Mouse (Mus musculus) midbrain, embryonic 12.5 days (tissue): Measurements from ENCODE around the gene Alox8. TPM values are rescaled to one million over a fixed set of nuclear protein-coding genes. Genes with fewer than 3 reads are reported as not detected.
A peak's percentile ranks its signal among the peaks of the same experiment; 100 is the strongest.

Source experiments
- ATAC-seq: fragments of 200-750 bp; cut with Nextera tagmentation; 2 replicates; pipeline ENCODE4 v1.8.0; 2017; ENCODE audit warnings: low read depth, moderate TSS enrichment, moderate library complexity; ENCODE audit not compliant: low FRiP score
- H3K27ac ChIP-seq: fragments of 300-500 bp; sonication (generic); replicated peaks from 2 replicates; pipeline ENCODE4 v1.5.1; 2016; ENCODE audit warnings: mild to moderate bottlenecking
- H3K27me3 ChIP-seq: fragments of 300-500 bp; sonication (generic); 2 replicates; pipeline ENCODE4 v1.6.1; 2016; ENCODE audit warnings: mild to moderate bottlenecking
- H3K36me3 ChIP-seq: fragments of 300-500 bp; sonication (generic); 2 replicates; pipeline ENCODE4 v1.6.1; 2016
- H3K4me1 ChIP-seq: fragments of 300-500 bp; sonication (generic); 2 replicates; pipeline ENCODE4 v1.6.1; 2016
- H3K4me2 ChIP-seq: fragments of 300-500 bp; sonication (generic); replicated peaks from 2 replicates; pipeline ENCODE4 v1.6.1; 2016; ENCODE audit warnings: mild to moderate bottlenecking, moderate library complexity
- H3K4me3 ChIP-seq: fragments of 300-500 bp; sonication (generic); 2 replicates; pipeline ENCODE4 v1.5.1; 2016; ENCODE audit warnings: mild to moderate bottlenecking
- H3K9ac ChIP-seq: fragments of 300-500 bp; sonication (generic); replicated peaks from 2 replicates; pipeline ENCODE4 v1.6.1; 2016; ENCODE audit warnings: mild to moderate bottlenecking, moderate library complexity
- H3K9me3 ChIP-seq: fragments of 300-500 bp; sonication (generic); 2 replicates; pipeline ENCODE4 v1.6.1; 2016; ENCODE audit warnings: mild to moderate bottlenecking
- WGBS: fragments of 180-500 bp; shearing (Covaris S2); methylation state at CpG from one replicate; pipeline ENCODE4 v1.1.7; 2016; 5-methylcytosine and 5-hydroxymethylcytosine counted together
- polyA plus RNA-seq: library from polyadenylated mRNA; unstranded; fragments of >200 nt; fragmentation: Nextera tagmentation; extraction: Ambion mirVana; gene quantifications from 2 replicates; pipeline ENCODE4 v1.2.1, GENCODE M21; 2016

Alox8 gene
- polyA plus RNA-seq, 1 experiment from 2014 or later = 0.13 TPM

DNA sequence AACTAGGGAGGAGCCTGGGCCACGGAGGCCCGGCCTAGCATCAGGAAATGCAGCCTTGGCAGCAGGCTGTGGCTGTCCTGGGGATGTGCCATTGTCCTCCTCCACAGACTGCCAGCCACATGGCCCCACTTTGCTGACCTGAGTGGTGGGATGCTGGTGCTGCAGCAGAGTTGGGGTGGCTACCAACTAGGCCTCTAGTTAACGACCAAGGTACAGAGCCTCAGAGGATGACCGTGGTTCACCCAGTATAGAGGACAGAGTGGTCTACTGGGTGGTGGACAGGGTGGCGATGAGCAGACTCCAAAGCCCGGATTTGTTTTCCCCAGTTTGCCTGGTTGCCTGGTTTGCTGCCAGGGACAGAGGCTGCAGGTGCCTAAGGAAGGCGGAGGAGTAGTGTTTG, 22.9 kb downstream of the Alox8 start:
- ATAC-seq = no peak
- no peak overlapping the region for H3K9ac ChIP-seq
- H3K4me1 ChIP-seq = no peaks in the 10 kb centered on the region
- H3K4me3 ChIP-seq = no peak overlapping the region
- no peak overlapping the region for H3K27ac ChIP-seq
- 86% methylated on average over 7 of the region's 7 CpGs for WGBS
- peaks cover 5% of the 10 kb centered on the region; the same call in 1 of the 2 replicates for H3K27me3 ChIP-seq
- no peaks in the 10 kb centered on the region for H3K36me3 ChIP-seq
- no peaks in the 10 kb centered on the region for H3K9me3 ChIP-seq
- no peak overlapping the region for H3K4me2 ChIP-seq

DNA sequence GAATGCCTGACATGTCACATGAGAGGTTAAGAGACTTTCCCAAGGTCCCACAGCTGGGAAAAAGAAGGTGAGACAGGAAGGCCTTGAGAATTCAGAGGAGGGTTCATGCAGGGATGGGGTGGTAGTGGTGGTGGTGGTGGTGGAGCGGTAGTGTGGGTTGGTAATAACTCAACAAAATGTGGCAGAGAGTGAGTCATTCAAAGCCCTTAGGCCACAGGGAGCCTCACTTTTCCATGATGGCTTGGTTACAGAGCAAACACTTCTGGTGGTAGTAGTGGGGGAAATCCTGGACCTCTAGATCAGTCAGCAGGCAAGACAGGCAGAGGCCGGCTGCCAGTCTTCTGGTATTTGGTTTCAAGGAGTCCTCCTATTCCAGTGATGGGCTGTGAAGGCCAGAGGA, 25.0 kb downstream of the Alox8 start:
- H3K36me3 ChIP-seq = no peaks in the 10 kb centered on the region
- H3K4me3 ChIP-seq = no peak overlapping the region
- H3K9me3 ChIP-seq = no peaks in the 10 kb centered on the region
- no peak overlapping the region for H3K9ac ChIP-seq
- H3K4me2 ChIP-seq = no peak overlapping the region
- H3K27me3 ChIP-seq = peaks cover 7% of the 10 kb centered on the region; the same call in 1 of the 2 replicates
- WGBS = 96% methylated on average over 2 of the region's 2 CpGs
- H3K4me1 ChIP-seq = no peaks in the 10 kb centered on the region
- ATAC-seq = no peak
- H3K27ac ChIP-seq = no peak overlapping the region

DNA sequence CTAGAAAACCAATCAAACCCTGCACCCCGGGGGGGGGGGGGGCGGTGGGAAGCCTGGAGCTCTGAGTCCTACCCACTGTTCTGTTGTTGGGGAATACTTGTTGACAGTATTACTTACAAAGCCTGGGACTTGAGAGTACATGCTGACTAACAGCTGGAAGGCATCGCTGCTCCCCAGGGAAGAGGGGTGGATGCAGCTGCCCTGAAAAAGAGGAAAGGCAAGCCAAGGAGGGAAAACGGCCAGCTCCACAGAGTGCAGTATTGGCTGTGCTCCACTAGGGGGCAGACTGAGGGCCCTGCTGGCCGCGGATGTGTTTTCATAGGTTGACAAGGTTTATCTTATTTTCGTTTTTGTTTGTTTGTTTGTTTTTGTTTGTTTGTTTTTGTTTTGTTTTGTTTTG, 26.0 kb downstream of the Alox8 start:
- Histone ChIP-seq H3K4me1 (no peaks in the 10 kb centered on the region), H3K4me3 (no peak overlapping the region), H3K36me3 (no peaks in the 10 kb centered on the region), H3K27ac (no peak overlapping the region), H3K9me3 (no peaks in the 10 kb centered on the region), H3K9ac (no peak overlapping the region), H3K27me3 (peaks cover 7% of the 10 kb centered on the region; the same call in 1 of the 2 replicates), H3K4me2 (no peak overlapping the region)
- WGBS = 25% methylated on average over 7 of the region's 7 CpGs
- no peak for ATAC-seq

DNA sequence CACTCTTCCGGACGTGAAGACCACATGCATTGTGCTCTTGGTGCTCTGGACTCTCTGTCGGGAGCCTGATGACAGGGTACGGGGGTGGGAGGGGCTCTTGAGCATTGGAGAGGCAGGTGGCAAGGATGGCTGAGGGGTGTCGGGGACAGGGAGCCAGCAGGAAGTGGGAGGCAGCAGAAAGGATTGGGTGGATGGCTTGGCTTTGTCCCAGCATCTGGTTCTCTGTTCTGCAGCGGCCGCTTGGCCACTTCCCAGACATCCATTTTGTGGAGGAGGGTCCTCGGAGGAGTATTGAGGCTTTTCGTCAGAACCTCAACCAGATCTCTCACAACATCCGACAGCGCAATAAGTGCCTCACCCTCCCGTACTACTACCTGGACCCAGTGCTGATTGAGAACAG, 28.3 kb downstream of the Alox8 start:
- Histone ChIP-seq H3K27ac (no peak overlapping the region), H3K36me3 (no peaks in the 10 kb centered on the region), H3K4me3 (no peak overlapping the region), H3K9me3 (no peaks in the 10 kb centered on the region), H3K9ac (no peak overlapping the region), H3K4me1 (no peaks in the 10 kb centered on the region), H3K27me3 (peaks cover 7% of the 10 kb centered on the region; the same call in 1 of the 2 replicates), H3K4me2 (no peak overlapping the region)
- WGBS = 85% methylated on average over 12 of the region's 12 CpGs
- no peak for ATAC-seq

DNA sequence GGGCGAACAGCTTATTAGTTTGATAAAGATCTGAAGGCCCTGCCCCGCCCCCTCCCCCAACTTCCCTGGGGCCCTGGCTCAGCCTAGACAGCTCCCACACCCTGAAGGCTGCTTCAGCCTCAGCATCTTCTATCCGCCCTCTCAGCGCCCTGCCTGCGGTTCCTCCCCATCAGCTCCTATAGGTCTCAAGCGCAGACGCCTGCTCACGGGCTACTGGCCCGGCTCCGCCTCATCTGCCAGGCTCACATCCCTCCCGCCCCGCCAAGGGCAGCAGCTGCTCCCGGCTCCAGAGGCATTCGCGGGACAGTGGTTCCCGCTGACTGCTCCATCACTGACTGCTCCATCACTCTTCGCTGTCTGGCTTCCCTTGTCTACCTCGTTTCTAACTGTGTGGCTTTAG, 40.8 kb downstream of the Alox8 start, which contains the start of gene Alox12b:
TSS of gene Alox12b (plus strand) at position 190 of the 400 bp plus-strand sequence.
- peak within 1 kb of the TSS; percentile 22 for H3K4me3 ChIP-seq
- H3K36me3 ChIP-seq = no peaks in the 10 kb centered on the region
- ATAC-seq = no peak
- no peak within 1 kb of the TSS for H3K27ac ChIP-seq
- 3% methylated on average over 18 of the region's 18 CpGs for WGBS
- no peaks in the 10 kb centered on the region for H3K9me3 ChIP-seq
- H3K9ac ChIP-seq = peak within 1 kb of the TSS; percentile 41; the same call in 1 of the 2 replicates
- H3K4me1 ChIP-seq = peaks cover 8% of the 10 kb centered on the region
- peak within 1 kb of the TSS; percentile 47 for H3K4me2 ChIP-seq
- H3K27me3 ChIP-seq = peaks cover 50% of the 10 kb centered on the region

DNA sequence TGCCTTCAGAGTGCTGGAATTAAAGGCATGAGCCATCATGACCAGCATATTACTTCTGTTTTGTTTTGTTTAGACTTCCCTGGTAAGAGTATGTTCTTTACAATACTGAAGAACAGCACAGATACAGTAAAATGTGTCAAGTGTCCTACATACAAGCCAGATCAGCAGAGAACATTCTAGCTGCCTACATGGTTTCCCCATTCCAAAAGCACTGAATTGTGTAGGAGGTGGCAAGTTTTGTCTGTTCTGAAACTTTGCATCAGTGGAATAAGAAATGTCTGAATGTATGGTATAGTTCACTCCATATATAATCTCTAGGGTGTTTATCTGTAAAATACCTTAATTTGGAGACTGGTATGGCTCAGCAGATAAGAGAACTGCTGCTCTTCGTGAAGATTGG, 42.3 kb downstream of the Alox8 start:
- H3K4me3 ChIP-seq = no peak overlapping the region
- peaks cover 55% of the 10 kb centered on the region for H3K27me3 ChIP-seq
- no peak overlapping the region for H3K9ac ChIP-seq
- WGBS = 76% methylated on average over 1 of the region's 1 CpGs
- H3K36me3 ChIP-seq = no peaks in the 10 kb centered on the region
- H3K4me1 ChIP-seq = peaks cover 13% of the 10 kb centered on the region
- no peaks in the 10 kb centered on the region for H3K9me3 ChIP-seq
- no peak overlapping the region for H3K4me2 ChIP-seq
- no peak for ATAC-seq
- no peak overlapping the region for H3K27ac ChIP-seq

DNA sequence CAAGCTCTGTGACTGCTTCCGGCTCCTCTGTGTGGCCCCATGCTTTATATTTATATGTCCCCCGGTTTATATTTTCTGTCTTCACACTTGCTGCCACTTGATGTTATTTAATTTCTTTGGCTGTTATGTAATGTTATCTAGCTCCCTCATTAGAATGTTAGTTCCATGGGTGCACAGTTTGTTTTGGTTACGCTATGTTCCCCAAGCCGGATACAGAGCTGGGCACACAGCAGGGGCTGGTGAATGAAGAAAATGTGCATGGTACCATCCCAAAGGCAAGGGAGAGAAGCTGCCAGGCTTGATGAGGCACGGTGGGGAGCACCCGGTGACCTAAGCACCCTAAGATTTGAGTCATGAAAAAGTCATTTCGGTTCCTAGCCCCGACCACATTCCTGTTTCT, 43.8 kb downstream of the Alox8 start:
- Histone ChIP-seq H3K9me3 (no peaks in the 10 kb centered on the region), H3K4me1 (peaks cover 13% of the 10 kb centered on the region), H3K27me3 (peaks cover 46% of the 10 kb centered on the region), H3K27ac (no peak overlapping the region), H3K4me3 (no peak overlapping the region), H3K36me3 (no peaks in the 10 kb centered on the region), H3K9ac (no peak overlapping the region), H3K4me2 (no peak overlapping the region)
- ATAC-seq = no peak
- 88% methylated on average over 8 of the region's 8 CpGs for WGBS

DNA sequence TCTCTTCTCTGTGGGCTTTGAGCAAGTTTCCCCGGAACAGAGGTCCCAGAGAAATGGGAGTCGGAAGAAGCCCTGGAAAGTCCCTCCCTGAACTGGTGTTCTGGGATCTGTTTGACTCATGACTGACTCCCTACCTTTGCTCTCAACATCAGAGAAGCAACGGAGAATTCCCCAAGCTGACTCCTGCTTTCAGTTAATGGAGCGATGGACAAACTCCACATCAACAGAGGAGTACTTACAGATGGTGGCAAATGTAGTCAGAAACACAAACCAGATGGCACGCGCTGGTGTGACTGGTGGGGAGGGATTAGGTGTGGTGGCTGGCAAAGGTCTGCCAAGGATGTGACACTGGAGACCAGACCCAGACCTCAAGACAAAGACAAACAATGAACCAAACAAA, 46.6 kb downstream of the Alox8 start:
- Histone ChIP-seq H3K4me3 (no peak overlapping the region), H3K4me2 (peak overlapping the region; percentile 25), H3K4me1 (peaks cover 5% of the 10 kb centered on the region), H3K27me3 (peaks cover 18% of the 10 kb centered on the region), H3K27ac (no peak overlapping the region), H3K9ac (no peak overlapping the region), H3K36me3 (no peaks in the 10 kb centered on the region), H3K9me3 (no peaks in the 10 kb centered on the region)
- ATAC-seq = no peak
- WGBS = 69% methylated on average over 6 of the region's 6 CpGs

DNA sequence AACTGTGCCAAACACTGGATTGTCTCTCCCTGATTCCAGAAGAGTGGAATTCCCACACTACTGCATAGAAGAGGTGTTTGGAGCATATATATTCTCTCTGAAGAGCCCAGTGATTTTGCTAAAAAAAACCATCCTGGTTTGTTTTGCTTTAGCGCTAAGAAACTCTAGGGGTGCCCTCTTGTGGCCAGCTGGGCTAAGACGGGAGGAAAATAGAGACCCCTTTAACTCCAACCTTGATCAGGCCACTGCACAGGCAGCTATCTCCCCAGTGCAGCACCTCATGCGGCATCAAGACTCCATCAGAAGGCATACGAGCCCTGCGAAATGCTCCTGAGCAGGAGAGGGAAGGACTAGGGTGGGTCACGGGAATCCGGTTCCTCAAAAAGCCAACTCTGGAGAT, 47.2 kb downstream of the Alox8 start:
- H3K27ac ChIP-seq = no peak overlapping the region
- peak overlapping the region; percentile 25 for H3K4me2 ChIP-seq
- no peak overlapping the region for H3K4me3 ChIP-seq
- peaks cover 18% of the 10 kb centered on the region for H3K27me3 ChIP-seq
- no peak for ATAC-seq
- H3K4me1 ChIP-seq = peaks cover 5% of the 10 kb centered on the region
- 5% methylated on average over 7 of the region's 7 CpGs for WGBS
- H3K9me3 ChIP-seq = no peaks in the 10 kb centered on the region
- 0 out of 2 replicates have a peak overlapping the region, but pooled peaks have one; percentile 28 for H3K9ac ChIP-seq
- no peaks in the 10 kb centered on the region for H3K36me3 ChIP-seq

DNA sequence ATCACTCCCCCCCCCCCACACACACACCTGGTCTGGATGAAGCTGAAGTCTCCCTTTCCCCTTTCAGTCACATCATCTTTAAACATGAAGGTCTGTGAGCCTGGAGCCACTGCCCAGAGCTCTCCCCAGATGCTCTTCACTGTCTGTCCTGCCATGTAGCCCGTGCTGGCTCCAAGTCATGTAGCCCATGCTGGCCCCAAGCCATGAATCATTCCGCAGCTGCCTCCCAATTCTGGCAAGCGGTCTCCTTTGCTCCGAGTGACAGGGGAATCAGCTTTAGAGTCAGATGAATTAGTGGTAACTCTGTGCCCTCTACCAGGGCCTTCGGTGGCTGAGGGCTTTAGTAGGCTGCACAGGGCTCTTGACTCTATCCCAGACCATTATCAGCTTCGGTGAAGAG, 47.9 kb downstream of the Alox8 start:
- peaks cover 5% of the 10 kb centered on the region for H3K4me1 ChIP-seq
- no peaks in the 10 kb centered on the region for H3K36me3 ChIP-seq
- no peaks in the 10 kb centered on the region for H3K9me3 ChIP-seq
- 83% methylated on average over 6 of the region's 6 CpGs for WGBS
- no peak overlapping the region for H3K27ac ChIP-seq
- ATAC-seq = no peak
- H3K4me2 ChIP-seq = no peak overlapping the region
- peaks cover 18% of the 10 kb centered on the region for H3K27me3 ChIP-seq
- H3K4me3 ChIP-seq = no peak overlapping the region
- no peak overlapping the region for H3K9ac ChIP-seq

DNA sequence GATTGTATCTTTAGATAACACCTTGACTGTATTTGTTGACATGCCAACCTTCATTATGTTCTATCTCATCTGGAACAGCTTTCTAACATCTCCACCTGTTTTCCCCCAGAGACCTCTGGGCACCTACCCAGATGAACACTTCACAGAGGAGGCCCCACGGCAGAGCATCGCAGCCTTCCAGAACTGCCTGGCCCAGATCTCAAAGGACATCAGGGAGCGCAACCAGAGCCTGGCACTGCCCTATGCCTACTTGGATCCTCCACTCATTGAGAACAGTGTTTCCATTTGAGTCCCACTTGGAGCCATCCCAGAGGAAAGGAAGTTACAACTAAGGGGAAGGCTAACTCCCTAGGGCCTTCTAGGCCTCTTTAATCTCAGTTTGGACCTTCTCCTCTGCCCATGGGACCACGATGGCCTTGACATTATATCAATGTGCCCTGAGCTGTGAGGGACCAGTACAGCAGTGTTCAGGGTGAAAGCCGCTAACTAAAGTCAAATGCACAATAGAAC, 49.1 kb downstream of the Alox8 start:
- 89% methylated on average over 5 of the region's 5 CpGs for WGBS
- Histone ChIP-seq H3K36me3 (no peaks in the 10 kb centered on the region), H3K27me3 (peaks cover 18% of the 10 kb centered on the region), H3K4me3 (no peak overlapping the region), H3K27ac (no peak overlapping the region), H3K4me1 (peaks cover 5% of the 10 kb centered on the region), H3K9ac (no peak overlapping the region), H3K9me3 (no peaks in the 10 kb centered on the region), H3K4me2 (no peak overlapping the region)
- ATAC-seq = no peak

DNA sequence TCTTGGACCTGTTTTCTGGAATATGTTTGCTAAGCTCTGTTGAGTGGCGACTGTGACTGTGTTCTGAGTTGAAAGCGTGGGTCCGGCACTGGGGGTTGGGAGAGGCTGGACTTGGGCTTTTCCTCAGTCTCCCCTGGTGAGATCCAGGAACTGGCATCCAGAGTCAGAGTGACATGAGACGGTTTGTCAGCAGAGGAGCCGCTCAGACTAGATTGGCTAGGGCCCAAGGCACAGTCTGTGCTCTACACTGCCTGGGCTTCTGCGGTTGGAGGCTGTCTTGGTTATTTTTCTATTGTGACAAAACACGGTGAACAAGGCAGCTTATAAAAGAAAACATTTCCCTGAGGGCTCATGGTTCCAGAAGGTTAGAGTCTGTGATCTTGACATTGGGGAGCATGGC, 50.1 kb downstream of the Alox8 start:
- H3K36me3 ChIP-seq = no peaks in the 10 kb centered on the region
- no peak overlapping the region for H3K4me2 ChIP-seq
- no peak for ATAC-seq
- WGBS = 73% methylated on average over 7 of the region's 7 CpGs
- H3K4me3 ChIP-seq = no peak overlapping the region
- no peak overlapping the region for H3K9ac ChIP-seq
- H3K27ac ChIP-seq = no peak overlapping the region
- H3K4me1 ChIP-seq = peaks cover 5% of the 10 kb centered on the region
- H3K27me3 ChIP-seq = peaks cover 16% of the 10 kb centered on the region
- no peaks in the 10 kb centered on the region for H3K9me3 ChIP-seq

DNA sequence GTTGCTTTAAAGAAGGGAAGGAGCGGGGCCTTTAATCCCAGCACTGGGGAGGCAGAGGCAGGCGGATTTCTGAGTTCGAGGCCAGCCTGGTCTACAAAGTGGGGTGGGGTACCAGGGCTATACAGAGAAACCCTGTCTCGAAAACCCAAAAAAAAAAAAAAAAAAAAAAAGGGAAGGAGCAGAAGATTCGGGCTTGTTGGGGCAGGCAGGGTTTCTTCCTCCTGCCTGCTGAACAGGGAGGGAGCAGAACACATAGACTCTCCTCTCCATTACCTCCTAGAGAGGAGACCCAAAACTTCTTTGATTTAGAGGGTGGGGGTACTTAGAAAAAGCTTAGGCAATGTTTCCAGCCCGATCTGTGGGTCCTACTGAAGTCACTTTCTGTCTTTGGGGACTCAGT, 62.3 kb downstream of the Alox8 start:
- H3K9ac ChIP-seq = no peak overlapping the region
- H3K4me2 ChIP-seq = no peak overlapping the region
- ATAC-seq = no peak
- no peaks in the 10 kb centered on the region for H3K9me3 ChIP-seq
- no peak overlapping the region for H3K27ac ChIP-seq
- H3K4me1 ChIP-seq = peaks cover 12% of the 10 kb centered on the region; the same call in 1 of the 2 replicates
- H3K27me3 ChIP-seq = peaks cover 31% of the 10 kb centered on the region
- no peak overlapping the region for H3K4me3 ChIP-seq
- H3K36me3 ChIP-seq = no peaks in the 10 kb centered on the region
- 88% methylated on average over 6 of the region's 6 CpGs for WGBS
